Mouse (Mus musculus): ENCODE measurements around the gene Rpl37a. TPM values are rescaled to one million over a fixed set of nuclear protein-coding genes. Genes with fewer than 3 reads are reported as not detected.

Rpl37a gene
- polyA plus RNA-seq, 1 experiment, result 577 TPM

DNA sequence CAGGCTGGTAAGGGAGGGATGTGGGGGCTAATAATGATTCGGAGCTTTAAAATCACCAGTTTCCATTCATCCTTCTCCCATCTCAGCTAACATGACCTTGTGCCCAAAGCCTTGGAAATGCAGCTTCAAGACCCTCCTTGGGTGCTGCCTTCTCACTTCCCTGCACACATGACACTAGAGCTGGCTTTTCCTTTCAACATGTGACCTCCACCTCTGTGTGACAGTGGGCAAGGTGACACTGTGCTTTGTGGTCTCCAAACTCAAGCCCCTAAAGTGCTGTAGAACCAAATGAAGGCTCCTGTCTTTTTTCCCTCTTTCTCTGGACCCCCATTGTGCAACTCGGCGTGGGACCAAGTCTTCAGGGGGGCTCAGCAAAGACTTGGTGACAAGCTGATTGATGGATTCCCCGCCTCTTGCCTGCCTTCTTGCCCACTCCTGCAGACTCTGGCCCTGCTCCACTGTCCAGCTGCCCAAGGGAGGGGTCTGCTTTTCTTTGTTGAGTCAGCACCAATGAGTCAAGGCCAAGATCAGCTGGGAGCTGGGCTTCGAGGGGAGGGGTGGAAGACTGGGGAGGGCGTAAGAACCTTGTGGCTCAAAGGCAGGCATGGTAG, 9.1 kb downstream of the Rpl37a start:
- no peak for DNase-seq (ENCODE audit: low read depth in 1 of 2, low spot score in 2 of 2)
- 89% methylated on average over 6 of the region's 6 CpGs for WGBS
- no peak for TF ChIP-seq CTCF (IDR thresholded peaks at IDR 0.05; ENCODE audit: extremely low read depth, insufficient read depth, insufficient read length, insufficient replicate concordance)
- TF ChIP-seq POLR2A (IDR thresholded peaks at IDR 0.05; ENCODE audit: low read depth, low read length), result no peak

DNA sequence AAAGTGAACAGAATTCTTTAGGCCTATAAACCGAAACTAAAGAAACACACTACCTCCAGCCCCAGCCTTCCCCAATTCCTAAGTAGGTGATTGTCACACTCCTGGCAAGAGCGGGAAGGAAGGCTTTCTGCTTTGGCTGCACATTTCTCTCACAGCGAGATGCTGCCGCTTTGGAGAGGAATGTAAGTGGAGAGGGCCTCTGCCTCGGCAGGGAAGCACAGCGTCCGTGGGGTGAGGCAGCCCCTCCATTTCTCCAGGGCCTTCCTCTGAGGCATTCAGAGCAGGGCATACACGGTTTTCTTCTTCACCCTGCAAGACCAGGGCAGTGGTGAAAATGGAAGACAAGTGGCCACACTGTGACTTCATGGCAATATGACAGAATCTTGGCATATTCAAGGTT, 11.6 kb downstream of the Rpl37a start:
- DNase-seq (ENCODE audit: low read depth in 1 of 2, low spot score in 2 of 2), result no peak
- 85% methylated on average over 8 of the region's 8 CpGs for WGBS
- Histone ChIP-seq H3K36me3 (ENCODE audit: control insufficient read depth, insufficient read depth, low read length) (no peaks in the 10 kb centered on the region), H3K27me3 (ENCODE audit: control insufficient read depth, insufficient read depth, low read length) (no peaks in the 10 kb centered on the region), H3K27ac (ENCODE audit: insufficient read depth, low read length) (no peak overlapping the region), H3K4me1 (ENCODE audit: control insufficient read depth, insufficient read depth, insufficient read length) (no peaks in the 10 kb centered on the region), H3K4me3 (ENCODE audit: extremely low read depth, insufficient read depth, insufficient read length) (no peak overlapping the region)
- TF ChIP-seq CTCF (IDR thresholded peaks at IDR 0.05; ENCODE audit: extremely low read depth, insufficient read depth, insufficient read length, insufficient replicate concordance), result no peak
- no peak for TF ChIP-seq POLR2A (IDR thresholded peaks at IDR 0.05; ENCODE audit: low read depth, low read length)

More for the DNA sequence above, 9.1 kb downstream of the Rpl37a start:
- peaks cover 1% of the 10 kb centered on the region; the same call in 1 of the 2 replicates for H3K36me3 ChIP-seq (ENCODE audit: control insufficient read depth, insufficient read depth, low read length)
- no peaks in the 10 kb centered on the region for H3K27me3 ChIP-seq (ENCODE audit: control insufficient read depth, insufficient read depth, low read length)
- no peak overlapping the region for H3K27ac ChIP-seq (ENCODE audit: insufficient read depth, low read length)
- no peak overlapping the region for H3K4me3 ChIP-seq (ENCODE audit: extremely low read depth, insufficient read depth, insufficient read length)
- no peaks in the 10 kb centered on the region for H3K4me1 ChIP-seq (ENCODE audit: control insufficient read depth, insufficient read depth, insufficient read length)

DNA sequence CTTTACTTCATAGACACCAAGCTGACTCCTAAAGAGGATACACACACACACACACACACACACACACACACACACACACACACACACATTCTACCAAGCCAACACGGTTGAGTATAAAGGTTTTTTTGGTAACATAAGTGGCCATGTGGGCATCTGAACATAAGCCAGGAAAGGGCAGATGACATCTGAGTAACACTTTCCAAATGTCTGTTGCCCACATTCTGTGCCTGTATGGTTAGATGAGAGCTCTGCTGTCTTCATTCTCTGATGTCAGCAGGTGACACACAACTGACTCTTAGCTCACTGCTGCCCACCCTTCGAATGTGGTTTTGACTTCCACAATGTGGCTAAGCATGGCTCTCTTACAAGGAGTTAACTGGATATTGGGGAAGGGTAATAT, 13.3 kb downstream of the Rpl37a start:
- no peak overlapping the region for H3K27ac ChIP-seq (ENCODE audit: insufficient read depth, low read length)
- no peak for DNase-seq (ENCODE audit: low read depth in 1 of 2, low spot score in 2 of 2)

DNA sequence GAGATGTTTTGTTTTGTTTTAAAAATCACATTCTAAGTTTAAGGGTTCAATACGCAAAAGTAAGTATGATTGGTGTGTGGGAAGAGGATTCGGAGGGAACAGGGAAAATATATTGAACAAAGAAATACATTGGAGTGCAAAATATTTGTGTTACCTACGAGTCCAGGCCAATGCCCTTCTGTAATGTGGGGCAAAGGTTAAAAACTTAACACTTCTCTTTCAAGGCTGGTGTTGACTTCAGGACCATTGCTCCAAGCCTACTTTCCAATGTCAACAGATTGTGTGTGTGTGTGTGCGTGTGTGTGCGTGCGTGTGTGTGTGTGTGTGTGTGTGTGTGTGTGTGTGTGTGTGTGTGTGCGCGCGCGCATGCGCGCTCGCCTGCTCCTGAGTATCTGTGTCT, 14.9 kb downstream of the Rpl37a start:
- TF ChIP-seq POLR2A (IDR thresholded peaks at IDR 0.05; ENCODE audit: low read depth, low read length), result no peak
- no peak for TF ChIP-seq CTCF (IDR thresholded peaks at IDR 0.05; ENCODE audit: extremely low read depth, insufficient read depth, insufficient read length, insufficient replicate concordance)
- H3K27ac ChIP-seq (ENCODE audit: insufficient read depth, low read length), result no peak overlapping the region
- no peaks in the 10 kb centered on the region for H3K27me3 ChIP-seq (ENCODE audit: control insufficient read depth, insufficient read depth, low read length)
- no peak for DNase-seq (ENCODE audit: low read depth in 1 of 2, low spot score in 2 of 2)
- no peak overlapping the region for H3K4me3 ChIP-seq (ENCODE audit: extremely low read depth, insufficient read depth, insufficient read length)
- no peaks in the 10 kb centered on the region for H3K4me1 ChIP-seq (ENCODE audit: control insufficient read depth, insufficient read depth, insufficient read length)
- whole genome bisulfite sequencing, result 90% methylated on average over 13 of the region's 13 CpGs
- H3K36me3 ChIP-seq (ENCODE audit: control insufficient read depth, insufficient read depth, low read length), result no peaks in the 10 kb centered on the region

More for the DNA sequence above, 13.3 kb downstream of the Rpl37a start:
- Histone ChIP-seq H3K4me1 (ENCODE audit: control insufficient read depth, insufficient read depth, insufficient read length) (no peaks in the 10 kb centered on the region), H3K4me3 (ENCODE audit: extremely low read depth, insufficient read depth, insufficient read length) (no peak overlapping the region), H3K27me3 (ENCODE audit: control insufficient read depth, insufficient read depth, low read length) (no peaks in the 10 kb centered on the region), H3K36me3 (ENCODE audit: control insufficient read depth, insufficient read depth, low read length) (no peaks in the 10 kb centered on the region)
- TF ChIP-seq CTCF (IDR thresholded peaks at IDR 0.05; ENCODE audit: extremely low read depth, insufficient read depth, insufficient read length, insufficient replicate concordance), result no peak
- TF ChIP-seq POLR2A (IDR thresholded peaks at IDR 0.05; ENCODE audit: low read depth, low read length), result no peak
- 59% methylated on average over 2 of the region's 2 CpGs for WGBS

DNA sequence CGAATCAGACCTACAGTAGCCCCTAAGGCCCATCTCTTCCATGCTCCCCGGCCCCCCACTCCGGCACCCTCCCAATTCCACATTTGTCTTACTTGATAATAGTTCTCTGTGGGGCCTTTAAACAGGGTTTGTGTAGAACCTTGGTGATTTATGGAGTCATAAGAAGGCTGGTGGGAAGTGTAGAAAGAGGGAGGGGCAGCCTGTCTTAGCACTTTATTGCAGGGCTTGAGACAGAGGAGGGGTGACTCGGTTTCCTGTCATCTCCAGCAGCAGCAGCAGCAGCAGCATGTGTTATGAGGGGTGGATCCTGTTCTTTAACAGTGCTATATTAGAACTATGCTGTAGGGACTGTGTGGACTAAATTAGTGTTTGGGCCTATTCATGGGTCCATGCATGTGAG, 17.7 kb downstream of the Rpl37a start:
- H3K36me3 ChIP-seq (ENCODE audit: control insufficient read depth, insufficient read depth, low read length), result no peaks in the 10 kb centered on the region
- no peaks in the 10 kb centered on the region for H3K27me3 ChIP-seq (ENCODE audit: control insufficient read depth, insufficient read depth, low read length)
- H3K27ac ChIP-seq (ENCODE audit: insufficient read depth, low read length), result no peak overlapping the region
- no peak for DNase-seq (ENCODE audit: low read depth in 1 of 2, low spot score in 2 of 2)
- no peaks in the 10 kb centered on the region for H3K4me1 ChIP-seq (ENCODE audit: control insufficient read depth, insufficient read depth, insufficient read length)
- WGBS, result 71% methylated on average over 4 of the region's 4 CpGs
- no peak overlapping the region for H3K4me3 ChIP-seq (ENCODE audit: extremely low read depth, insufficient read depth, insufficient read length)
- TF ChIP-seq POLR2A (IDR thresholded peaks at IDR 0.05; ENCODE audit: low read depth, low read length), result no peak
- no peak for TF ChIP-seq CTCF (IDR thresholded peaks at IDR 0.05; ENCODE audit: extremely low read depth, insufficient read depth, insufficient read length, insufficient replicate concordance)

DNA sequence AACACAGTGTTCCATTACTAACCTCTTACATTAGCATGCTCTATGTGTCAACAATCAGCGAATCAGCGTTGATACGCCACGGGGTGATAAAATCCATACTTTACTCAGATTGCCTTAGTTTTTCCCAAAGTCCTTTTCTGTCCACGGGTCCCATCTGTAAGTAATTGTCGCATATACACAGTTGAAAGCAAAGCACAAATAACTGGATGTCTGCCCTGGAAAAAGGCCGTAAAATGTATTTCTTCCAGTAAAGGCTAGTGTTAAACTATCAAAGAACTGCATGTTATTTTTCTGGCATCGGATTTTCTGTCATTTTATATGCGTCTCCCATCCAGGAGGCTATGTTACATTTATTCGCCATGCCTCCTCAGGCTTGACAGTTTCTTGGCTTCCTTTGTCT, 19.0 kb downstream of the Rpl37a start:
- H3K36me3 ChIP-seq (ENCODE audit: control insufficient read depth, insufficient read depth, low read length), result no peaks in the 10 kb centered on the region
- no peak overlapping the region for H3K4me3 ChIP-seq (ENCODE audit: extremely low read depth, insufficient read depth, insufficient read length)
- DNase-seq (ENCODE audit: low read depth in 1 of 2, low spot score in 2 of 2), result no peak
- 92% methylated on average over 10 of the region's 10 CpGs for WGBS
- TF ChIP-seq CTCF (IDR thresholded peaks at IDR 0.05; ENCODE audit: extremely low read depth, insufficient read depth, insufficient read length, insufficient replicate concordance) (no peak), POLR2A (IDR thresholded peaks at IDR 0.05; ENCODE audit: low read depth, low read length) (no peak)
- no peaks in the 10 kb centered on the region for H3K4me1 ChIP-seq (ENCODE audit: control insufficient read depth, insufficient read depth, insufficient read length)
- H3K27ac ChIP-seq (ENCODE audit: insufficient read depth, low read length), result no peak overlapping the region
- H3K27me3 ChIP-seq (ENCODE audit: control insufficient read depth, insufficient read depth, low read length), result no peaks in the 10 kb centered on the region

DNA sequence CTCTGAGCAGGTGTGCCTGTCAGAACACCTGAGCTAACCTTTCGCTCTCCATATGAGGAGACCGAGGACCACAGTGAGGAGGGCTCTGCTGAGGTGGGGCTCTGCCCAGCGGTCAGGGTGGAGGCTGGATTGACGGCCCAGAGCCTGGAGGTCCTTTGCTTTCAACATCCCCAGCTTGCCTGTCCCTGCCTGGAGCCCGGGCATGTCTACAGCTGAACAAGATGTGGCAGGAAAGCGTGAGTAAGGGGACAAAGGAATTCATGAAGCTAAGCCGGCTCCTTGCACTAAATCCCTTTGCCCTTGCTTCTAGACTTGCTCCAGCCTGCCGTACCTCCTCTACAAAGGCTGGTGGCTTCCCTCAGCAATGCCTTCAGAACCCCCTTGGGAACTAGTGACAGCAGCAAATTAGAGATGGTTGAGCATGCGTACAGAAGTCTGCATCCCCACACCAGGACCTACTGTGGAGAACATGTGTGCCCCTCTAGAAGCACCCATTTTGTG, 22.2 kb downstream of the Rpl37a start:
- Histone ChIP-seq H3K36me3 (ENCODE audit: control insufficient read depth, insufficient read depth, low read length) (no peaks in the 10 kb centered on the region), H3K27me3 (ENCODE audit: control insufficient read depth, insufficient read depth, low read length) (no peaks in the 10 kb centered on the region), H3K27ac (ENCODE audit: insufficient read depth, low read length) (no peak overlapping the region), H3K4me3 (ENCODE audit: extremely low read depth, insufficient read depth, insufficient read length) (no peak overlapping the region), H3K4me1 (ENCODE audit: control insufficient read depth, insufficient read depth, insufficient read length) (no peaks in the 10 kb centered on the region)
- no peak for DNase-seq (ENCODE audit: low read depth in 1 of 2, low spot score in 2 of 2)
- WGBS, result 91% methylated on average over 9 of the region's 9 CpGs
- TF ChIP-seq CTCF (IDR thresholded peaks at IDR 0.05; ENCODE audit: extremely low read depth, insufficient read depth, insufficient read length, insufficient replicate concordance) (no peak), POLR2A (IDR thresholded peaks at IDR 0.05; ENCODE audit: low read depth, low read length) (no peak)
